Mouse (Mus musculus): ENCODE measurements around the gene Kcp. TPM values are rescaled to one million over a fixed set of nuclear protein-coding genes. Genes with fewer than 3 reads are reported as not detected.

Kcp gene
- polyA plus RNA-seq, 1 experiment from 2014 or later, result 7.3 TPM

DNA sequence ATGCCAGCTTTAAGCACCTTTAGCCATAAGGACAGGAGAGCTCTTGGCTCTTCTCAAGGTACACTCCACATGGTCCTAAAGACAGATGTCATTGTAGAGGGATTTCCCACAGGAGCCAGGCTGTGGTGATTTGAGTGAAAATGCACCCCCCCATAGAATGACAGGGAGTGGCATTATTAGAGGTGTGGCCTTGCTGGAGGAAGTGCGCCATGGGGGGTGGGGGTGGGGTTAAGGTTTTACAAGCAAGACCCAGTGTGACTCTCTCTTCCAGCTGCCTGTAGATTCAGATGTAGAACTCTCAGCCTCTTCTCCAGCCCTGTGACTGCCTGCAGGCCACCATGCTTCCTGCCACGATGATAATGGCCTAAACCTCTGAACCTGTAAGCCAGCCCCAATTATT, 21.8 kb downstream of the Kcp start:
- 56% methylated on average over 2 of the region's 2 CpGs for WGBS
- no peak for ATAC-seq (replicated peaks; ENCODE audit: insufficient number of reproducible peaks, insufficient read depth, low FRiP score, low read depth)

DNA sequence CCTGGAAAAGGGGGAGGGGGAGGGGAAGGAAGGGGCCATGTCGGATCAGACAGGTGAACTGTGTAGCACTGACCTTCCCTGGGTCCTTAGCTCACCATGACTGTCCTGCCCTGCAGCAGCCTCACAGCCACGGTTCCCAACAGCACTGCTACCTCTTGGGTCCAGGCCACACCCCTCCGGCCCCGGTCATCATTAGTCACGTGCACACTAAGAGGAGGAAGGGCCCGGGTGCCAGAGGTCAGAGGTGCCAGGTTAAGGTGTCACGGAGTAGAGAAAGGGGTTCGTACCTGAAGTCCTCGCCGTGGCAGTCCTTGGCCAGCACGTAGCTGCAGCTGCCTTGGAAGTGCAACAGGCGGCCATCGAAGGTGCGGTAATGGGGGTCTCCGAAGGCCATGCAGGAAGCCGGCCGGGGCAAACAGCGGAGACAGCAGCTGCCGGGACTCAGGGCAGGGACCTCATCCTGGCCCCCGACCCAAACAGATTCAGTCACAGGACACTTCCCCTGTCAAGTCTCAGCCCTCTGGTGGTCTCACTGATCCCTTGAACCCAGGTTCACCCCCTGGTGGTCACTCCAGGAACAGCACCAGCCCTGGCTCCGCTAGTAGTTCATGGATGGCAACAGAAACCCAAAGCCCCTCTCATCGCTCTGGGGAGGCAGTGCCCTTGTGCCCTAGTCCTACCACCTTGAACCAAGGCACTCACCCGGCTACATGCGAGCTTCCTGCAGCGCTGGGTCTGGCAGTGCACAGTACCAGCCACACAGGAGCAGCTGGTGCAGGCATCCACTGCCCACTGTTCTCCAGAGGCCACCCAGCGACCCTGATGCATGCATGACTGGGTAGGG, 22.8 kb downstream of the Kcp start:
- Histone ChIP-seq H3K27me3 (peaks cover 14% of the 10 kb centered on the region; the same call in 1 of the 2 replicates), H3K4me3 (peak overlapping the region; percentile 47), H3K27ac (no peak overlapping the region), H3K36me3 (no peaks in the 10 kb centered on the region), H3K4me2 (peak overlapping the region; percentile 81), H3K9me3 (replicated peaks) (no peaks in the 10 kb centered on the region), H3K9ac (peak overlapping the region; percentile 25), H3K4me1 (replicated peaks) (peaks cover 8% of the 10 kb centered on the region)
- peak; percentile 58 for ATAC-seq (replicated peaks; ENCODE audit: insufficient number of reproducible peaks, insufficient read depth, low FRiP score, low read depth)
- WGBS, result 8% methylated on average over 26 of the region's 26 CpGs

More for the DNA sequence above, 21.8 kb downstream of the Kcp start:
- H3K9ac ChIP-seq, result no peak overlapping the region
- H3K4me2 ChIP-seq, result no peak overlapping the region
- H3K9me3 ChIP-seq (replicated peaks), result no peaks in the 10 kb centered on the region
- H3K4me3 ChIP-seq, result no peak overlapping the region
- H3K27ac ChIP-seq, result no peak overlapping the region
- H3K4me1 ChIP-seq (replicated peaks), result peaks cover 8% of the 10 kb centered on the region
- no peaks in the 10 kb centered on the region for H3K36me3 ChIP-seq
- H3K27me3 ChIP-seq, result peaks cover 14% of the 10 kb centered on the region; the same call in 1 of the 2 replicates

DNA sequence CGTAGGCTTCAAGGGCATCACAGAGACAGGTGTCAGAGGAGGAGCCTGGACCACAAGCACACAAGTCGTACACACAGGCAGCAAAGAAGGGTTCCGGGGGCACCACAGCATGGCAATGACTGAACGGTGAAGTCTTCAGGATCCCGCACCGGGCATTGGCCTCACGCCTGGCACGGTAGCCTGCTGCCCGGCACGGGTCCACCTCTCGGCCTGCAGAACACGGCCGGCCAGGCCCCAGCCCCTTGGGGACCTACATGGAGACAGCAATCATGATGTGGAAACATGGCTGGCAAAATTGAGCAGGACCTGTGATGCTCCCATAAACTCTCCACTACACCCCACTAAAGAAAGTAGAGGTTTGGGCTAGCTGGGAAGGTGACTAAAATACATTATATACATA, 25.1 kb downstream of the Kcp start:
- peaks cover 8% of the 10 kb centered on the region for H3K4me1 ChIP-seq (replicated peaks)
- H3K4me2 ChIP-seq, result no peak overlapping the region
- H3K9ac ChIP-seq, result no peak overlapping the region
- no peak for ATAC-seq (replicated peaks; ENCODE audit: insufficient number of reproducible peaks, insufficient read depth, low FRiP score, low read depth)
- no peak overlapping the region for H3K27ac ChIP-seq
- no peak overlapping the region for H3K4me3 ChIP-seq
- no peaks in the 10 kb centered on the region for H3K9me3 ChIP-seq (replicated peaks)
- H3K36me3 ChIP-seq, result no peaks in the 10 kb centered on the region
- WGBS, result 92% methylated on average over 13 of the region's 13 CpGs
- H3K27me3 ChIP-seq, result peaks cover 16% of the 10 kb centered on the region; the same call in 1 of the 2 replicates

GRCm38 (mm10) chr6:29474736-29475135, 33.0 kb downstream of the Kcp start:
- H3K4me1 ChIP-seq (replicated peaks), result peaks cover 15% of the 10 kb centered on the region
- 0 out of 2 replicates have a peak, but pooled peaks cover 3% of the 10 kb centered on the region for H3K27me3 ChIP-seq
- H3K9ac ChIP-seq, result no peak overlapping the region
- H3K27ac ChIP-seq, result no peak overlapping the region; the same call in 1 of the 2 replicates
- no peaks in the 10 kb centered on the region for H3K9me3 ChIP-seq (replicated peaks)
- no peak overlapping the region for H3K4me3 ChIP-seq
- H3K36me3 ChIP-seq, result peaks cover 16% of the 10 kb centered on the region
- ATAC-seq (replicated peaks; ENCODE audit: insufficient number of reproducible peaks, insufficient read depth, low FRiP score, low read depth), result no peak
- WGBS, result 65% methylated on average over 2 of the region's 2 CpGs
- peak overlapping the region; percentile 91 for H3K4me2 ChIP-seq

GRCm38 (mm10) chr6:29473941-29474691, 33.6 kb downstream of the Kcp start:
- peak overlapping the region; percentile 60 for H3K9ac ChIP-seq
- H3K27me3 ChIP-seq, result 0 out of 2 replicates have a peak, but pooled peaks cover 3% of the 10 kb centered on the region
- H3K4me1 ChIP-seq (replicated peaks), result peaks cover 15% of the 10 kb centered on the region
- WGBS, result 5% methylated on average over 32 of the region's 33 CpGs
- H3K27ac ChIP-seq, result peak overlapping the region; percentile 56
- ATAC-seq (replicated peaks; ENCODE audit: insufficient number of reproducible peaks, insufficient read depth, low FRiP score, low read depth), result peak; percentile 85
- peak overlapping the region; percentile 91 for H3K4me2 ChIP-seq
- H3K4me3 ChIP-seq, result peak overlapping the region; percentile 60
- H3K9me3 ChIP-seq (replicated peaks), result no peaks in the 10 kb centered on the region
- peaks cover 17% of the 10 kb centered on the region for H3K36me3 ChIP-seq

- no peak for ATAC-seq (replicated peaks; ENCODE audit: insufficient number of reproducible peaks, insufficient read depth, low FRiP score, low read depth)
- 90% methylated on average over 4 of the region's 4 CpGs for WGBS
- H3K4me3 ChIP-seq, result no peak within 1 kb of the TSS
These were observed 36.6 kb downstream of the Kcp start, which contains the start of gene Atp6v1fnb for GRCm38 (mm10) chr6:29471137-29471536. TSS of gene Atp6v1fnb (plus strand) at chr6:29471437.

DNA sequence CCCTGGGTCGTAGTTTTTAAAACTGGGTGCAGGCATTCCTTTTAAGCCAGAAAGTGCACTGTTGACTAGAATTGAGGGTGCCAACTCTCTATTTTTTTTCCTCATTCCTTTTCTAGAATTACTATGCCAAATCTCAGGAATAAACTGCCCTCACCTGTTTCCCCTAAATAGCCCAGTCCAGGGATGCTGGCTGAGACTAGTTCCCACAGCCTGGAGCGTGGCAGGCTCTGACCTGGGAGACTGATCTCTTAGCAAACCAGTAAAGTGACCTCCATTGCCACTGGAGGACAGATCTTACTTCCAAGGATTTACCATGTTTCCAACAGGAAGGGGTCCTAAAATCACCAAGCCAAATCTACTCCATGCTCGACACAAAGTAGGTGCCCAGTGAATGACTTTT, 38.9 kb downstream of the Kcp start:
- Histone ChIP-seq H3K4me3 (peak overlapping the region; percentile 84), H3K27me3 (no peaks in the 10 kb centered on the region), H3K27ac (no peak overlapping the region), H3K9me3 (replicated peaks) (no peaks in the 10 kb centered on the region), H3K36me3 (peaks cover 17% of the 10 kb centered on the region), H3K4me2 (peak overlapping the region; percentile 72), H3K9ac (no peak overlapping the region), H3K4me1 (replicated peaks) (peaks cover 10% of the 10 kb centered on the region)
- no peak for ATAC-seq (replicated peaks; ENCODE audit: insufficient number of reproducible peaks, insufficient read depth, low FRiP score, low read depth)
- 85% methylated on average over 3 of the region's 3 CpGs for WGBS

More at GRCm38 (mm10) chr6:29471137-29471536, 36.6 kb downstream of the Kcp start, which contains the start of gene Atp6v1fnb:
- Histone ChIP-seq H3K4me1 (replicated peaks) (peaks cover 20% of the 10 kb centered on the region), H3K27ac (no peak within 1 kb of the TSS), H3K36me3 (peaks cover 17% of the 10 kb centered on the region), H3K27me3 (no peaks in the 10 kb centered on the region), H3K4me2 (no peak within 1 kb of the TSS), H3K9me3 (replicated peaks) (no peaks in the 10 kb centered on the region), H3K9ac (no peak within 1 kb of the TSS)

- peak; percentile 91 for ATAC-seq (replicated peaks; ENCODE audit: insufficient number of reproducible peaks, insufficient read depth, low FRiP score, low read depth)
- Histone ChIP-seq H3K27me3 (no peaks in the 10 kb centered on the region), H3K4me1 (replicated peaks) (peaks cover 6% of the 10 kb centered on the region), H3K9me3 (replicated peaks) (no peaks in the 10 kb centered on the region), H3K9ac (peak within 1 kb of the TSS; percentile 69), H3K4me2 (peak within 1 kb of the TSS; percentile 72), H3K4me3 (peak within 1 kb of the TSS; percentile 84), H3K27ac (peak within 1 kb of the TSS; percentile 59), H3K36me3 (peaks cover 17% of the 10 kb centered on the region)
- under 1% methylated on average over 39 of the region's 39 CpGs for WGBS
These were observed 40.0 kb downstream of the Kcp start, which contains the start of gene Atp6v1f for GRCm38 (mm10) chr6:29467583-29468354. TSS of gene Atp6v1f (plus strand) at chr6:29467718.

DNA sequence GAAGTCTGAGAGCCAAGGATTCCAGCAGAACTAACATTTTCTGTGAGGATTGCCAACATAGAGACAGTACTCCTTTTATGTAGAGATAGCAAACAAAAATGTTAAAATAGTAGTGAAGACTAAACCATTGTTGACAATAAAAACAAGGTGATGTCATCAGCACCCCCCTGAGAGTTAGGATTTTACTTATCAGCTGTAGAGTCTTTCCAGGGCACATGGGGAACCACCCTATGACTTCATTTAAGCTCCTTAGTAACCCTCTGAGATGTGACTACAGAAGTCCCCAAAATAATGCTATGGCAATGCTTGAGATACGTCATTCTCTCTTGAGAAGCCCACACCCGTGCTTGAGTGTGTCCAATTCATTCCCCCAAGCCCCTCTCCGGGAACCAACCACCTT, 44.4 kb downstream of the Kcp start:
- H3K27ac ChIP-seq, result no peak overlapping the region
- H3K4me1 ChIP-seq (replicated peaks), result peaks cover under 1% of the 10 kb centered on the region
- no peak overlapping the region for H3K4me2 ChIP-seq
- H3K9ac ChIP-seq, result no peak overlapping the region
- no peak for ATAC-seq (replicated peaks; ENCODE audit: insufficient number of reproducible peaks, insufficient read depth, low FRiP score, low read depth)
- H3K9me3 ChIP-seq (replicated peaks), result no peaks in the 10 kb centered on the region
- H3K4me3 ChIP-seq, result no peak overlapping the region
- peaks cover 29% of the 10 kb centered on the region for H3K36me3 ChIP-seq
- no peaks in the 10 kb centered on the region for H3K27me3 ChIP-seq
- 64% methylated on average over 3 of the region's 3 CpGs for WGBS

GRCm38 (mm10) chr6:29461502-29461901, 46.2 kb downstream of the Kcp start:
- H3K36me3 ChIP-seq, result peaks cover 48% of the 10 kb centered on the region
- no peaks in the 10 kb centered on the region for H3K9me3 ChIP-seq (replicated peaks)
- no peak overlapping the region for H3K4me3 ChIP-seq
- H3K4me1 ChIP-seq (replicated peaks), result no peaks in the 10 kb centered on the region
- H3K27ac ChIP-seq, result no peak overlapping the region
- H3K27me3 ChIP-seq, result no peaks in the 10 kb centered on the region
- H3K9ac ChIP-seq, result no peak overlapping the region
- no peak overlapping the region for H3K4me2 ChIP-seq
- no peak for ATAC-seq (replicated peaks; ENCODE audit: insufficient number of reproducible peaks, insufficient read depth, low FRiP score, low read depth)
- WGBS, result 50% methylated on average over 7 of the region's 7 CpGs
